Mouse (Mus musculus) adrenal gland, postnatal 4 days (tissue): ENCODE data around the gene Stx1a. TPM values are rescaled to one million over a fixed set of nuclear protein-coding genes. Genes with fewer than 3 reads are reported as not detected.
"Not testable (repeated sequence)": the region's sequence is repeated elsewhere in the genome, so short reads cannot be mapped to it uniquely, and the experiment has no call there.

Experiments
- DNase-seq, 2 experiments: peaks; one replicate each; pipeline ENCODE4 v3.0.0; 2021 to 2022; ENCODE audit warnings: low spot score in 2 of 2, mixed read lengths in 2 of 2
- total RNA-seq, 2 experiments: library from RNA; stranded (reverse); gene quantifications; 2 replicates each; pipeline ENCODE4 v1.2.3; 2021

Stx1a gene
- total RNA-seq, 2 experiments from 2014 or later = 17.5 to 20.3 TPM

DNA sequence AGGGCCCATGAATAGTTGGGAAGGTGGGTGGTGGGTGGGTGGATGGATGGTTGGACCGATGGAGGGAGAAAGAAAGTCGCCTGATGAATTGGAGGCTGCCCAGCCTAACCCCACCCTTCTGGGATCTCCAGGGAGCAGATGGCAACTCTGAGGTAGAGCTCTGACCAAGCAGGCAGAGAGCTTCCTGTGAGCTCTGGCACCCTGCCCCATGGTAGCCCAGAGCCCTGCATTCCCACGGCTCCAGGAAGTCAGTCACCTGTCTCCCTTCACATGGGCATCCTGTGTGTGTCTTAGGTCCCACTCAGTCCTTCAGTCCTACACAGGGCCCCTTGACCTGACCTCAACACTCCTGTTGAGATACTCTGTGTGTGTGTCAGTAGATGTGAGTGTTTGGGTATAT, 14.7 kb downstream of the Stx1a start:
- DNase-seq = no peak

DNA sequence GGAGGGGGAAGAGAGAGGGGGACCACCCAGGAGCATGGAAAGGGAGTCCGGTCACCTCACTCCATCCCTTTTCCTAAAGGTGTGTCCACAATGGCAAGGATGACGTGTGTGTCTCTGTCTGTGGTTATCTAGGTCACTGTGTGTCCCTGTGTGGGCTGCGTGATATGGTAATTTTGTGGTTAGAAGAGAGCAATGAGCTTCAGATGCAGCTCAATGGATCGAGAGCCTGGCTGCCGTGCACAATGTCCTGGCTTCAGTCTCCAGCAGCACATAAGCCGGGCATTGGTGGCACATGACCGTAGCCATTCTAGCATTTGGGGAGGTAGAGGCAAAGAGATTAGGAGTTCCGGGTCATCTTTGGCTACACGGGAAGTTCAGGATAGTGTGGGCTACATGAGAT, 16.3 kb downstream of the Stx1a start:
- no peak for DNase-seq

DNA sequence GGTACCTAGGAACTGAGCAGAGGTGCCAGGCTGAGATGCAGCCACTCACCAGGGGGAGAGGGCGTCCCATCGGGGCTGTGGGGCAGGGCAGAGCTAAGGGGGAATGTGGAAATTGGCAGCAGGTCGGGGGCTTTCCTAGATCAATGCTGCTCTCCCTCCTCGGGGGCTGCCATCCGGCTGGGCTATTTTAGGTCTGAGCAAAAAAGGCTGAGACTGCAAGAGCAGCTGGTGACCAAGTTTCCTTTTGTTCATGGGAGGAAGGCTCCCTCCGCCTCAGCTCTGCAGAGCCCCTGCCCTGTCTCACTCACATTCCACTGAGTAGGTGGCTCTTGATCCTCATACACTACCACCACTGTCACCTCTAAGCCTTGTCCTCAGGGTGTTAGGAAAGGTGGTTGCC, 16.8 kb downstream of the Stx1a start:
- no peak for DNase-seq

DNA sequence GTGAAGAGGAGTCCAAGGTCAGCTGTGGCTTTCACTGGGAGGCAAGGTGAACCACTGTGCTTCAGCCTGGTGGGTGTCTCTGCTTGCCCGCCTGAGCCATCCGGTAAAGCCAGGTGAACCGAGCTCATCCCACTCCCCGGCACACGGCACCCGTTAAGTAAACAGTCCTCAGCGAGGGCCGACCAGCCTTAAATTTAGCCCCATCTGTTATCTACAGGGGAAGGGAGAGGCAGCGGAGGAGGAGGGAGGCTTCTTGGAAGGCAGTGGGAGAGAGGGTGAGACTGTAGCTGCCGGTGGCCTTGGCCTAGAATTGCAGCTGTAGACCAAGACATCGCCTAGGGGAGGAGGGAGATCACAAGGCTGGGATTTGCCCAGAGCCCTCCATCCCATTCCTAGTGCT, 17.5 kb downstream of the Stx1a start:
- DNase-seq = no peak

DNA sequence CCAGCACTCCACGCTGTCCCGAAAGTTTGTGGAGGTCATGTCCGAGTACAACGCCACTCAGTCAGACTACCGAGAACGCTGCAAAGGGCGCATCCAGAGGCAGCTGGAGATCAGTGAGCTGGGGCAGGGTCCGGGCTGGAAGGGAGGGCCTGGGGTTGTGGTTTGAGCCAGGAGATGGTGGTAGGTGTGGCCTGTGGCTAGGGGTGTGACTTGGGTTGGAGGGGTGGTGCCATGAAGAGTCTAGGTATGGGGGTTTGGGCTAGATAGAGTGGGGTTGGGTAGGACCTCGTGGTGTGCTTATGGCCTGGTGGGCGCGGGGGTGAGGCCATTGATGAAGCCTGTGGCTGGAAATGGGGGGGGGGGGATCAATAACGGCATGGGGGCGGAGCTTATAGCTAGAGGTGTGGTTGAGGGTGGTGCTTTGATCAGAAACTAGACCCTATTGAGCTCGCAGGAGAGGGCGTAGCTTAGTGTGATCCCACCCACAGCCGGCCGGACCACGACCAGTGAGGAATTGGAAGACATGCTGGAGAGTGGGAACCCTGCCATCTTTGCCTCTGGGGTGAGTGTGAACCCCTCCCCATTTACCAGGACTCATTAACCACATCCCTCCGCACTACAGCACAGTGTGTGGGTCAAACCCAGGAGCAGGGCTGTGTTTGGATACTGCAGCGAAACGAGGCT, 19.0 kb downstream of the Stx1a start:
- DNase-seq = no peak

DNA sequence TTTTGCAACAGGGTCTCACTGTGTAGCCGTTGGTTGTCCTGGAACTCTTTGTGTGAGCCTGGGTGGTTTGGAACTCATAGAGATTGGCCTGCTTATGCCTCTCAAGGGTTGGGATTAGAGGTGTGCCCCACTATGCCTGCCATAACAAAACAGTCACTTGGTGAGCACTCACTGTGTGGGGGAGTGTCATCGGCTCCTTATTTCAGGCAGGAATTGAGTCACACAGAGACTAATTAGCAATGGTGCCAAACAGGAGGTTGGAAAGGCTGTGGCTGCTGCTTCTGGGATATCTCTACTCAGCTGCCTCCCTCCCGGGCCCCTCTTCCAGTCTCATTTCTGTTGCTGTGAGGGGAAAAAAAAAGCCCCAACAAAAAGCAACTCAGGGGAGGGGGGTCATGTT, 21.3 kb downstream of the Stx1a start:
- no peak for DNase-seq

DNA sequence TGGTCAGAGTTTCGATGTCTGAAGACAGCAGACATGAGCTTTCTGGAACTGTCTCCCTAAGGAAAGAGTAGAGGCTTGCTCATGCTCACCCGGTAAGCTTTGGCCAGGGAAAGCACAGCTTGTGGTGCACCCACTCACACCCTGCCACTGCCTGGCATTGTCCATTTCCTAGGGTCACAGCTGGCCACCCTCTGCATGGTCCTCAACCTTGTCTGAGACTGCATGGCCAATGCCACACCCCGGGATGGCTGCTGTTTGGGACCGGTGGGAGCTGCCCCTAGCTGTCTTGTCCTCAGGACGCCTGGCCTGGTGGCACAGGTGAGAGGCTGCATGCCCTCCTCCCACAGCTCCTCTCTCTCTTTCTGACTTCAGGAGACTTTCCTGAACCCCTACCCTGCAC, 25.3 kb downstream of the Stx1a start:
- no peak for DNase-seq

DNA sequence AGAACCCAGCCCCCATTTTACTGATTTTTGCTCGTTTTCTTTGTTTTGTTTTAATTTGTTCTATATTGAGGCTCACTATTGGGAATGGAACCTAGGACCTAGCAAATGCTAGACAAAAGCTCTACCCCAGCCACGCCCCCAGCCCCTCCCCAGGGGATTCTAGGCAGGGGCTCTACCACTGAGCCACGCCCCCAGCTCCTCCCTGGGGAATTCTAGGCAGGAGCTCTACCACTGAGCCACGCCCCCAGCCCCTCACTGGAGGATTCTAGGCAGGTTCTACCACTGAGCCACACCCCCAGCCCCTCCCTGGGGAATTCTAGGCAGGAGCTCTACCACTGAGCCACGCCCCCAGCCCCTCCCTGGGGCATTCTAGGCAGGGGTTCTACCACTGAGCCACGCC, 26.0 kb downstream of the Stx1a start:
- not testable (repeated sequence) for DNase-seq

DNA sequence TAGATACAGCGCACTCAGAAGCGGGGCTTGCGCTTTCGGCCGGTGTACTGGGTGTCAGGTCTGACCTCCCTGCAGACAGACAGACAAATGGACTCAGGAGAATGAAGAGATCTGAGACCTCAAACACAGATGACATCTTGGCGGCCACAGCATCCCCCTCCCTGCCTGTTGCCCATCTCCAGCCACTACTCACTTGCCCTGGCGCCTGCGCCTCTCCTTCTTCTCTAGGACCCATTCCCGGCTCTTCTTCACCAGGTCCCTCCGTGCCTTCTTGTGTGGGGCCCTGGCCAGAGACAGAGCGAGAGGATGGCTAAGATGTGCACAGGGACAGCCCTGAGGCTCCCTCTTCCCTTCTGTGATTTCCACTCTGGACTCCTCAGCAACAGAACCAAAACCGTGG, 30.1 kb downstream of the Stx1a start:
- DNase-seq = no peak

DNA sequence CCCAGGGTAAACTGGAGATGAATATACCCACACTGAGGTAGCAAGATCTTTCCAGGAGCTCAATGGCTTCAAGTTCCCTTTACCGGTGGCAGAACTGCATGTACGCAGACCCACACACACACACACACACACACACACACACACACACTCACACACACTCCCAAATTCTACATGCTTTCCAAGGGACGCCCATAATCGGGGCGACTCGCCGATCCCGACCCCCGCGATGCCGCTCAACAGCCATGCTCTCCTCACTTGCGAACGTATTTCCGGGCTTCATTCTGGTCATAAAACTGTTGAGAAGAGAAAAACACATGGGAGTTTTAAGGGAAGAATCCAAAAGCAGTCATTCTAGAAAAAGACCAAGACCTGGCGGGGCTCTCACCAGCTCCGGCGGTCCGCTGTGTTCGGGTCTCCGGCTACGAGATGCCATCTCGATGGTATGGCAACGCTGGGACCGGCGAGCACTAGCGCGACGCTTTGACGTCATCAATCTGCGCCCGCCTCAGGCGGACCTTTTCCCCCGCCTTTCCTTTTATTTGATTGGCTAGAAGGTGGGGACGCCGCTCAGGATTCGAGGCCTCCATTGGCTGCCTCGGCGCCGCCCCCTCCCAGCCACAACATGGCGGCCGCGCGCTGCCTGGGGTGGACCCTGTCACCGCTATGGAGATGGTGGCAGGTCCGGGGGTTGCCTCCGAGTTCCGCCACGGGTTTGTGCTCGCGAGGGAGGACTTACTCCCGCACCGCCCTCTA, 40.5 kb downstream of the Stx1a start, which contains the start of gene Dnajc30:
Dnajc30 (plus strand) TSS at position 574 of the 753 bp plus-strand sequence.
- peak; percentile 89 to 96 for DNase-seq

DNA sequence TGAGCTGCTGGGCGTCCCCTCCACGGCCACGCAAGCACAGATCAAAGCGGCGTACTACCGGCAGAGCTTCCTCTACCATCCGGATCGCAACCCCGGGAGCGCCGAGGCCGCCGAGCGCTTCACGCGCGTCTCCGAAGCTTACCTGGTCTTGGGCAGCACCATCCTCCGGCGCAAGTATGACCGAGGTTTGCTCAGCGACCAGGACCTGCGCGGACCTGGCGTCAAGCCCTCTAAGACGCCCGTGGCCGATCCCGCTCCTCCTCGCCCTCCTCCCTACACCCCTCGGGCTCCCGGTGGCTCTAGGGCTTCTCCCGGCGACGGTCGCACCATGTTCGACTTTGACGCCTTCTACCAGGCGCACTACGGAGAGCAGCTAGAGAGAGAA, 41.1 kb downstream of the Stx1a start:
- DNase-seq = no peak

DNA sequence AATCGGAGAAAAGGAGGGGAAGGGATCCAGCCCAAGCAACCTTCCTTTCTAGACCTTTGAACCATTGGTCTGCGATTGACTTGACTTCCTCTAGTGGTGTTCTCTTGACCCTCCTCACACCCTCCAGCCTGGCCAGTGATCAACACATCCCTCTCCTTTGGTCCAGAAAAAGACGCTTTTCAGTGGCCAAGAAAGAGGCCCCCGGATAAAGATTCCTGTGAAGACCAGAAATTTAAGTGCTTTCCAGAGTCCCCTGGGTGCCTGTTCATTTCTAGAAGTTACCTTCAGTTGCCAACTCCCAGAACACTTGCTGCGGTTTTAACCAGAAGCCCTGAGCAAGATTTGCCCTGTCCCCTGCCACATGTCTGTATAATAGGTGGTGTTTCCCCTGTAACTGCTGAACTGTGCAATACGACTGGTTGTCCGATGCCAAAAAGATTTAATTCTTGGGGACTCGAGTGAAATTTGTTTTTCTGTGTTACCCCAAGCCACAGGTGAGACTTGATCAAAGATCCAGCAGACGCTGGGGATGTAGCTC, 41.7 kb downstream of the Stx1a start, which contains the start of gene Bud23:
Bud23 (minus strand) TSS at position 51 of the 538 bp plus-strand sequence.
- not testable (repeated sequence) for DNase-seq

DNA sequence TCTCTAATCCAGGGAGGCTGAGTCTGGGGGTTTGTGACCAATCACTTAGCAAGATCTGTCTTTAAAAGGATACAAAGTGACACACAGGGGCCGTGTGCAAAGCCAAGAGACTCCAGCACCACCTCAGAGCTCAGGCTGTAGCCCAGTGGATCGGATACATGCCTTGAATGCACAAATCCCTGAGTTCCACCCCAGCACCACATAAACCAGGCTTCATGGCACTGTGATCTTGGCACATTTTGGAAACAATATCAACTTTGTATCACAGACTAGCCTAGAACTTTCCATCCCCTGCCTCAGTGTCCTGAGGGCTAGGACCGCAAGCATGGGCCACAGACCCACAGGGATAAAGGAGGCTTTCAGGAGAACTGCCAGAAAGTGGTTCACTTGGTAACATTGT, 42.7 kb downstream of the Stx1a start:
- no peak for DNase-seq

DNA sequence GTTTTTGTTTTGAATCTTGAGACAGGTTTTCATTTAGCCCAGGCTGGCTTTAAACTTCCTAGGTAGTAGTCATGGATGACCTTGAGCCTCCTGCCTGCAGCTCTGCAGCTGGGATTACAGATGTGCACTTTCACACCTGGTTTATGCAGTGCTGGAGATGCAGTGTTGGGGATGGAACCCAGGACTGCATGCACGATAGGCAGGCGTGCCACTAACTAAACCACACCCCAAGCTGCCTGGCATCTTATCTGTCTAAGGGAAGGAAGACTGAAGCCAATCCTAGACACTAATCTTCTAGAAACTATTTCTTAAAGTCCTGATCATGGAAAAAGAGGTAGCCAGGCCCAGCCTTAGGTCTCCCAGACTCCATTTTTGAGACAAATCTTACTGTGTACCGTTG, 47.2 kb downstream of the Stx1a start:
- no peak for DNase-seq

DNA sequence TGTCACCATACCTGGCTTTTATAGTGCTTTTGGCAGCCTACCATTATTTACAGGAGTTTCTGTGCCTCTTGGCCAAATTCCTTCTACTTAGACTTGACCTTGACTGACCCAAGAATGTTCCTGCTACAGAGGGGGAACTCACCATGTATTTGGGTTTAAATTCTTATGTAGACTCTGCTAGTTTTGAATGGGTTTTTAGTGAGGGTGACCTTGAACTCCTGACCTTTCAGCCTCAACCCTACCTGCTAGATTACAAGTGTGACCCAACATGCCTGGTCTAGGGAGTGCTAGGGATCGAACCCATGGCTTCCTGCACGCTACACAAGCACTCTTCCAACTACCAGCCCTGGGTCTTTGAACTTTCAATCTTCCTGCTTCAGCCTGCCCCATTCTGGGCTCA, 48.8 kb downstream of the Stx1a start:
- no peak for DNase-seq

DNA sequence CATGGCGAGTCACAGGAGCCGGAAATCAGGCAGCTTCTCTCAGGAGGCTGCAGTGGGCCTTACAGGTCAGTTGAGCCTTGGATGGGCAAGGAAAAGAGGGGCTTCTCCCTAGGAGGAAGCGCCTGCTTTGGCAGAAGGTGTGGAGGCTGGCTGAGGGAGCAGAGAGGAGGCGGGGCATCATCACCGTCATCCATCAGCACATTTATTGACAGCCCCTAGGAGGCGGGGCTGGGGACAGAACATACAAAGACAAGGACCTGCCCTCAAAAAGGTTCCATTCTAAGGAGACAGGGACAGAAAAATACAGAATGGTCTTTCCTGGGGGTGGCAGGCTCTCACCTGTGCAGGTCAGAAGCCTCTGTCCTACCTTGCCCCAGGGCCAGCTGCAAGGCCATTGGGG, 49.4 kb downstream of the Stx1a start:
- DNase-seq = no peak

DNA sequence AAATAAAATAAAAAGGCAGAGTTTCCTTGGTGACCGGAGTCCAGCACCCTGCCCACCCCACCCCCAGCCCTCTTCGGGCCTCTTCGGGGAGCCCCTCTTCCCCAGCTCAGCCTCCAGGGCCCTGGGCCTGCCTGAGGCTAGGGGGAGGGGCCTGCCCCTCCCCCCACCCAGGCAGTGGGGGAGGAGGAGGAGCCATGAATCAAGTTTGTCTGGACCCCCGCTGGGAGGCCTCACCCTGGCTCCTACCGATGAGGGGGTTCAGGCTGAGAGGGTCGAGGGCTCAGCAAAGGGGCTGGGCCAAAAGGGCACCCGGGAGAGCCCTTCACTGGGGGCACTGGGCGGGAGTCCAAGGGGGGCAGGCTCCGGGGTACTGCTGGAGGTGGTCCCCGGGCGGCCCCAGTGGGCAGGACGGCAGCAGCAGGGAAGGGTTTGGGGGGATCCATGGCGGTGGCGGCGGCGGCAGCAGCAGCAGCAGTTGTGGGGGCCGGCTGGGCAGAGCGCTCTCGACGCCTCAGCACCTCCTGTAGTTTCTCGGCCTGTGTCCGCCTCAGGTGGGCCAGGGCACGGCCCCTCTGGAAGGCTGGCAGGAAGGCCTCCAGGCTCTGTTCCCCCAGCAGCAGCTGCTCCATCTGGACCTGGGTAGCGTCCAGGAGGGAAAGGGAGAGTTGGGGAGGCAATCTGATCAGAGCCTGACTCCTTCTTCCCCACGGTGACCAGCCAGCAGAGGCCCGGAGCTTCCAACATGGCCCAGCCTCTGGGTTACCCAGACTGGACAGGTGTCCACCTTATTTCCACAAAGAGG, 50.3 kb downstream of the Stx1a start:
- DNase-seq = no peak

DNA sequence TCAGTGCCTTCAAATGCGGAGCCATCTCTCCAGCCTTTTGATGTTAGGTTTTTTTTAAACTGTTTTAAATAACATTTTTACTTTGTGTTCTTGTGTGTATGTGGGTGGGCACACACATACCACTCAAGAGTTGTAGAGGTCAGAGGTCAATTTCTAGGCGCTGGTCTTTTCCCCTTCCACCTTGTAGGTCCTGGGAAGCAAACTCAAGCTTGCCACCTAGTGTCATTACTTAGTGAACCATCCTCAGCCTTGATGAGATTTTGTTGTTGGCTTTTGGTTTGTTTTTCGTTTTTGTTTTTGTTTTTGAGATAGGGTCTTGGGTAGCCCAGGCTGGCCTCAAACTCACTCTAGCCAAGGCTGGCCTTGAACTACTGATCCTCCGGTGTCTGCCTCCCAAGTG, 52.4 kb downstream of the Stx1a start:
- no peak for DNase-seq

DNA sequence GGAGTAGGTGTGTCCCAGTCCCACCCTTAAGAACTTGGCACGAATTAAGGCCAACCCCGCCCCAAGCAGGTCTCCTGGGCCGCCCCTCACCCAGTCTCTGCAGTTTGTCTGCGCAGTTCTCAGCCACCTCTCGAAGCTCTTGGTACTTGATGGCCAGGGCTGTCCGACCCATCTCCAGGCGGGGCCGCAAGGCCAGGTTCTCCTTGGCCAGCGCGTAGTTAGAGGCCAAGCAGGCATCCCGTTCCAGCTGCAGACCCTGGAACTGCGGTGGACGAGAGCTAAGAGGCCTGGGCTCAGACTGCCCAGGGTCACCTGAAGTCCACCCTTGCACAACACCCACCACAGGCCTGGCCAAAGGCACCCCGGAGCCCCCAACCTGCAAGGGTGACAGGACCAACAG, 53.1 kb downstream of the Stx1a start:
- DNase-seq = no peak

DNA sequence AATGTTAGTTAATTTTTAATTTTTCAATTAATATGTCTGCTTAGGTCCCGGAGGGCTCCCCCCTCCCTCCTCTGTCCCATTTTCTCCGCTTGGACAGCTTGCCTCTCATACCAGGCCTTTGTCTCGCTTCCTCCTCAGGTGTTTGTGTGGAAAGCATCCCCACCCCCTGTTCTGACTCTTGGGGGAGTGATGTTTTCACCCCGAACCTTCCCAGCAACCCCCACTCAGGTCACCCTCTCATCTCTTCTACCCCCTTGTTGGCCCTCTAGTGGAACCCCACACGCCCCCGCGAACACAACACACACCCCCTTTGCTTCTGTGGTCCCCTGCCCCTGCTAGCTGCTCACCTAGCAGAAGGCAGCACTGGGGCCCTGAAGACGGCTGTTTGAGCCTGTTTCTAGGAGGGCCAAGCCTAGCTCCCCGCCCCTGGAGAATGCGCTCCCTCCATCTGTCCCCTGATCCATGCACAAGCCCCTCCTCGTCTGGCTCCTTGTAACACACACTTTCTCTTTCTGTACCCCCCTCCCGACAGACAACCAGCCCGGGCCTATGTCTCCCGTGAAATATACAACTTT, 53.7 kb downstream of the Stx1a start:
- no peak for DNase-seq
